Mouse (Mus musculus) embryonic stem cell, embryonic (primary cell): ENCODE measurements around the gene Slc13a2.

Experiments
- CTCF ChIA-PET, 4 experiments: fragments of 300-600 bp in 2 of 4; fragments of 350-600 bp in 2 of 4; sonication (Branson Sonifier 250); formaldehyde crosslinking; loops; one replicate each; lab custom pipeline; 2022; ENCODE audit warnings: inconsistent platforms in 2 of 4; lab: Charles Lee
- POLR2A ChIA-PET, 4 experiments: fragments of 300-600 bp in 2 of 4; fragments of 350-600 bp in 2 of 4; sonication (Branson Sonifier 250); formaldehyde crosslinking; loops; one replicate each; lab custom pipeline; 2022; ENCODE audit warnings: antibody characterized with exemption in 4 of 4, inconsistent platforms in 1 of 4; lab: Charles Lee

Slc13a2 gene

DNA sequence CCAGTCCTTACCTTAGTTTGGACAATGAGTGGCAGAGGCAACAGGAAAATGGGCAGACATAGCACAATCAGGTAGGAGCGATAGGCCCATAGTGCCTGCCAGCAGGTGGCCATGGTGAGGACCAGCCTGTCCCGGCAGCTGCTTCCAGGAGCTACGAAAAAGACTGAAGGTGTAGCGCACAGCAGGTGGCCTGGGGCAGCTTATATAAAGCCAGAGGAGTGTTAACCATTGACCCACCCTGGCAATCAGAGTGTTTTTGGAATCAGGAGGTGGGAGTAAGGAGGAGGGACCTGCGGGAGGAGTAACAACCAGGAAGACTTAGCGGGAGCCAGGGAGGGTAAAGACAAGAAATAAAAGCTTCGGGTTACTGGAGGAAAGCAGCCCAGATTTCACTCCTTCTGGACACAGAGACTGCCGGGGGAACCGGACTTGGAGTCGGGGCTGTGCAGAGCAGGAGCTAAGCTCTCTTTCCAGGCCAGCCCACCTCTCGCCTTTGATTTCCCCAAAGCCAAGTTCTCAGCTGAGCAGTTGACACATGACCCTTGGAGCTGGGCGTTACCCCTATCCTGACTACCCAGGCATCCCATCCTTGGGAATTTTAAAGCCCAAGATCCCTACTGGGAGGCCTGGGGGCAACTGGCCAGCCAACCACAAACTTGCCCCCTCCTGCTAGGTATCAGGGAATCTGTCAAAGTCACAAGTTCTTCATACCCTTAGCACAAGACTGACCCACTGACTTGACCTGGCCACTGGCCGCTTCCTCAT lies at the start of gene Slc13a2:
TSS of gene Slc13a2 (minus strand) at position 163 of the 765 bp plus-strand sequence.
- POLR2A ChIA-PET, result interaction anchor here (0.6 to 3.7 kb wide), 43 partner anchors 8 to 283 kb away, joined by 3 to 32 read pairs (median 5); partner anchors contain the start of genes Poldip2 (in 2 of the 4), Tmem199 (in 2 of the 4) and Sarm1 (in 1 of the 4)

DNA sequence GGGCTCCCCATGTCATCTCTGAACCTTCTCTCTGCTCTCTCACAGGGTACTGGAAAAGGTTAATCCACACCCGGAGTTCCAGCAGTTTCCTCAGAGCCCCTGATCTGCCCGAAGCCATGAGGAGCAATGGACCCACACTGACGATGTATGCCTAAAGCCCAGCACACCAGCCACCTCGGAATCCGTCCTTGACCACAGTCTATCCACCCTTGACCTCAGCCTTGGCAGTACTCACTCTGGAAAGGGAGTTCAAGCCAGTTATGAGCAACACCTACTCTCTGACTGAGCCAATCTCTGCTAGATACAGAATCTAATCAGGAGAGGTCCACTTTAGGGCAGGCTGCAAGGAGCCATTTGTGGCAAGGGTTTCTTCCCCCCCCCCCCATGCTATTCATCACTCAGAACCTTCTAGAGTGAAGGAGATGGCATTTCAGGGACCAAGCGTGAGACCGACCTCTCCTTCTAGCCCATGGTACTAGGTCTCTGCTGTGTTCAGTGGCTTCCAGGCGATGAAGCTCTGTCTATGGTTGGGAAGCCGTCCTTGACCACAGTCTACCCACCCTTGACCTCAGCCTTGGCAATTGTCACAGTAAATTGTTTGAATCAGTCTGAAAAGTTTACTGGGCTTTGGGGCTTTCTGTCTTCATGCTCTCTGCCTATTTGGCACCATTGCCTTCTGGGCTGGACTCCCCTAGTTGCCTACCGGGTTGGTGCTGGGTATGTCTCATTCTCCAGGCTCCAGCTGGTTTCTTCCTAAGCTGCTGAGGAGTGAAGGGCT lies 49.5 kb upstream of the Slc13a2 start:
- ChIA-PET CTCF (interaction anchor here in 3 of 4 experiments (0.6 to 2.3 kb wide), 6 partner anchors 16 to 446 kb away, joined by 3 to 9 read pairs (median 4); no protein-coding TSS in a partner anchor), POLR2A (interaction anchor here in 3 of 4 experiments (0.6 to 1.4 kb wide), 8 partner anchors 11 to 1422 kb away, joined by 3 to 8 read pairs (median 4); no protein-coding TSS in a partner anchor)

More for the DNA sequence above, at the start of gene Slc13a2:
- CTCF ChIA-PET, result interaction anchor here (0.5 to 3.4 kb wide), 28 partner anchors 8 to 75 kb away, joined by 3 to 30 read pairs (median 6); partner anchors contain the start of gene Sarm1 (in 1 of the 4)

DNA sequence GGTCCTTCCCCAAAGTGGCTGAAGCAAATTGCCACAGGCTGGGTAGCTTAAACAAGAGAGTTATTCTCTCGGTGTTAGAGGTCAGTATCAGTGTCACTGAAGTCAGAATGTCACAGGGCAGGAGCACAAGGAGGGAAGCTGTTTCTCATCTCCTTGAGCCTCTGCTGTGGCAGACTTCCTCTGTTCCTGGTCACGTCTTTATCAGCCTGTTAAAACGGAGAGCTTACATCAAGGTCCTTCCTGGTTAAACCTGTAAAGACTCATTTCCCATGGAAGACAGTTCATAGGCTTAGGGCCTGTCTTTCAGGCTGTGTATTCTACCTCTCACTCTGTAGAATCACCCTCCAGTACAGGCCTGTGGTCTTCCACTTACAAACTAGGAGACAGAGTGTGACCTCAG lies 45.9 kb upstream of the Slc13a2 start:
- ChIA-PET CTCF (interaction anchor here in 3 of 4 experiments (0.7 to 2.6 kb wide), 6 partner anchors 12 to 110 kb away, joined by 3 to 11 read pairs (median 3); no protein-coding TSS in a partner anchor), POLR2A (interaction anchor here in 2 of 4 experiments (1.0 to 3.2 kb wide), 10 partner anchors 9 to 47 kb away, joined by 3 to 37 read pairs (median 3); partner anchors contain the start of genes Poldip2 (in 1 of the 2) and Tmem199 (in 1 of the 2))

DNA sequence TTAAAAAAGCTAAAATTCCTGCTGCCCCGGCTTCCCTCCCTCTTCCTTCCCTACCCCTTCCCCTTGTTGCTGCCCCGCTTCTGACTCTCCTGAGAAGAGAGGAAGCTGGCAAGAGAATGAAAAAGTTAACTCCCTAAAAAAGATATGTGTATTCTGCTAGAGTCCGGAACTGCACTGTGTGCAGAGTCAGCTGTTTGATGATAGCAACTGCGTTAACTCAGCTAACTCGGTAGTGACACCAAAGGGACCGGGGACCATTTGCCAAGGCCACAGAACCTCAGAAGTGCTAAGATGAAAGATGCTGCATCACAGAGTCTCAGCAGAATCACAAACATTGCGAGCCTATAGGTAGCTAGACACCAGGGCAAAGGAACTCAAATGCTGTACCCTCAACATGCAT lies 45.5 kb upstream of the Slc13a2 start:
- ChIA-PET CTCF (interaction anchor here (0.6 to 5.8 kb wide), 9 partner anchors 12 to 109 kb away, joined by 3 to 41 read pairs (median 3); no protein-coding TSS in a partner anchor), POLR2A (interaction anchor here in 2 of 4 experiments (1.0 to 3.2 kb wide), 10 partner anchors 9 to 68 kb away, joined by 3 to 37 read pairs (median 4); partner anchors contain the start of genes Ift20 (in 1 of the 2), Poldip2 (in 1 of the 2), Sarm1 (in 1 of the 2) and Slc13a2 (in 1 of the 2))

- POLR2A ChIA-PET, result interaction anchor here in 3 of 4 experiments (0.5 to 3.3 kb wide), 40 partner anchors 8 to 999 kb away, joined by 3 to 37 read pairs (median 4); partner anchors contain the start of genes Poldip2 (in 2 of the 3), Sarm1 (in 2 of the 3), Tmem199 (in 2 of the 3) and Ift20 (in 1 of the 3)
- CTCF ChIA-PET, result interaction anchor here (0.6 to 5.8 kb wide), 22 partner anchors 9 to 111 kb away, joined by 3 to 41 read pairs (median 4); no protein-coding TSS in a partner anchor
Measured at GRCm38 (mm10) chr11:78466242-78466912, 44.4 kb upstream of the Slc13a2 start.

- ChIA-PET CTCF (interaction anchor here (0.6 to 5.8 kb wide), 21 partner anchors 8 to 111 kb away, joined by 3 to 41 read pairs (median 4); no protein-coding TSS in a partner anchor), POLR2A (interaction anchor here in 3 of 4 experiments (0.5 to 3.3 kb wide), 47 partner anchors 8 to 998 kb away, joined by 3 to 37 read pairs (median 4); partner anchors contain the start of genes Poldip2 (in 2 of the 3), Sarm1 (in 2 of the 3), Tmem199 (in 2 of the 3) and Ift20 (in 1 of the 3))
Measured at GRCm38 (mm10) chr11:78465568-78466180, 43.7 kb upstream of the Slc13a2 start, which contains the start of gene Slc46a1. Gene Slc46a1, plus strand, starts transcription at chr11:78465697.

GRCm38 (mm10) chr11:78465116-78465515 lies 43.1 kb upstream of the Slc13a2 start:
- ChIA-PET CTCF (interaction anchor here (0.8 to 5.8 kb wide), 18 partner anchors 7 to 107 kb away, joined by 3 to 41 read pairs (median 4); no protein-coding TSS in a partner anchor), POLR2A (interaction anchor here in 3 of 4 experiments (0.6 to 3.3 kb wide), 35 partner anchors 8 to 282 kb away, joined by 3 to 37 read pairs (median 4); partner anchors contain the start of genes Poldip2 (in 2 of the 3), Sarm1 (in 2 of the 3), Tmem199 (in 2 of the 3) and Ift20 (in 1 of the 3))

- ChIA-PET POLR2A (interaction anchor here (0.5 to 3.3 kb wide), 13 partner anchors 8 to 1197 kb away, joined by 3 to 18 read pairs (median 4); partner anchors contain the start of genes Ift20 (in 1 of the 4), Pigs (in 1 of the 4), Poldip2 (in 1 of the 4) and Tmem199 (in 1 of the 4)), CTCF (interaction anchor here in 3 of 4 experiments (0.6 to 5.8 kb wide), 9 partner anchors 8 to 111 kb away, joined by 3 to 41 read pairs (median 5); no protein-coding TSS in a partner anchor)
Measured at GRCm38 (mm10) chr11:78463286-78464036, 41.4 kb upstream of the Slc13a2 start.

DNA sequence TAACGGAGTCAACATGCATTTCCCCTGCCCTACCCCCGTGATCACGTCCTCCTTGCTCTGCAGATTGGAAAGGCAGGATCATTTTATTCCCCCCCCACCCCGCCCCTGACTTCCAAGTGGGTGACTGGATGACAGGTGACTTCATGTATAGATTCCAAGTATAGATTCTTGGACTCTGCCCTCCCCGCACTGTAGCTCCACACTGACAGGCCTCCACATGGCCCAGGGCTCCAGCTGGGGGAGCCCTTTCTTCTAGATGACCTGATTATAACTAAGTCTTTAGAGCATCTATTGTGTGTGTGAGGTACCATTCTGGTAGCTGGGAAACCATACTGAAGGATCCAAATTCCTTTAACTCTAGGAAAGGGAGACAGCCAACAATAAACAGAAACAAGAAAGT lies 40.7 kb upstream of the Slc13a2 start:
- CTCF ChIA-PET, result interaction anchor here (0.6 to 5.8 kb wide), 7 partner anchors 9 to 104 kb away, joined by 3 to 41 read pairs (median 3); partner anchors contain the start of genes Poldip2 (in 1 of the 4) and Tmem199 (in 1 of the 4)
- POLR2A ChIA-PET, result interaction anchor here in 3 of 4 experiments (0.5 to 1.6 kb wide), 6 partner anchors 12 to 1320 kb away, joined by 3 to 4 read pairs (median 3); partner anchors contain the start of gene Pigs (in 1 of the 3)

- POLR2A ChIA-PET, result interaction anchor here in 2 of 4 experiments (0.5 to 1.6 kb wide), 5 partner anchors 13 to 134 kb away, joined by 3 to 4 read pairs (median 4); partner anchors contain the start of gene Pigs (in 1 of the 2)
Measured at GRCm38 (mm10) chr11:78461894-78462293, 39.9 kb upstream of the Slc13a2 start.

DNA sequence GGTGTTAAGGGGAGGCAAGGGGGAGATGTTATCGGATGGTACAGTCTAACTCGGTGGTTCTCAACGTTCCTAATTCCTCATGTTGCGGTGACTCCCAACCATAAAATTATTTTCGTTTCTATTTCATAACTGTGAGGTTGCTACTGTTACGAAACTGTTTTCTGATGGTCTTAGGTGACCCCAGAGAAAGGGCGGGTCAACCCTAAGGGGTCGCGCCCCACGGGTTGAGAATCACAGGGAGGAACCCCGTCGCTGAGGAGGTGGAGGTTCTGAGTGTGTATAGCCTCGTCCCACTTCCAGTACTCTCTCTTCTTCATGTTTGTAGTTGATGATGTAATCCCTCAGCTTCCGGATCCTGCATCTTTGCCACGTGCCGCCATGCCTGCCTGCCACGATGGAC lies 36.7 kb upstream of the Slc13a2 start:
- ChIA-PET POLR2A (interaction anchor here in 2 of 4 experiments (0.5 to 1.4 kb wide), 3 partner anchors 9 to 288 kb away, joined by 3 read pairs; no protein-coding TSS in a partner anchor), CTCF (interaction anchor here in 3 of 4 experiments (0.7 to 1.9 kb wide), 3 partner anchors 50 to 100 kb away, joined by 3 to 5 read pairs (median 5); no protein-coding TSS in a partner anchor)

More at GRCm38 (mm10) chr11:78461894-78462293, 39.9 kb upstream of the Slc13a2 start:
- CTCF ChIA-PET, result interaction anchor here in 3 of 4 experiments (0.7 to 5.8 kb wide), 5 partner anchors 8 to 103 kb away, joined by 3 to 41 read pairs (median 3); no protein-coding TSS in a partner anchor

GRCm38 (mm10) chr11:78455308-78455707 lies 33.3 kb upstream of the Slc13a2 start:
- ChIA-PET POLR2A (interaction anchor here (0.6 to 3.8 kb wide), 35 partner anchors 8 to 874 kb away, joined by 3 to 37 read pairs (median 5); partner anchors contain the start of genes Slc46a1 (in 3 of the 4), Poldip2 (in 2 of the 4), Sarm1 (in 2 of the 4) and Slc13a2 (in 2 of the 4)), CTCF (interaction anchor here (0.5 to 4.4 kb wide), 70 partner anchors 9 to 887 kb away, joined by 3 to 78 read pairs (median 5); partner anchors contain the start of genes Slc46a1 (in 4 of the 4), Sarm1 (in 3 of the 4), Poldip2 (in 2 of the 4) and Tmem199 (in 2 of the 4))

DNA sequence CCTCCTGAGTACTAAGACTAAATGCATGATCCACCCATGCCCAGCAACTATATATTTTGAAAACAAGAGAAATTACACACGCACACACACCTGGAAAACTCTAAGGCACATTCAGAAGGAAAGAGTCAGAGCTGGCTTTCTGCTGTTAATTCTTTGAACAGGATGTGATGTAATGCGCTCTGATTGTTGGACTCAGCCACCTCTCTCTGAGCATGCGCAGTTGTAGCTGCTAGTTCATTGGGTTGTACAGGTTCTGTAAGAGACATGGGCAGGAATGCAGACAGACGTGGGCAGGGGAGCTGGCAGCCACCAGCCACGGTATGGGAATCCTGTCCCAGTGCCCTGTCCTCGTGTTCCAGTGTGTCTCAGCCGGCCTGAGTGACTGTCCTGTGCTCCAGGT lies 32.3 kb upstream of the Slc13a2 start:
- POLR2A ChIA-PET, result interaction anchor here in 3 of 4 experiments (0.6 to 3.8 kb wide), 41 partner anchors 9 to 421 kb away, joined by 3 to 37 read pairs (median 4); partner anchors contain the start of genes Sarm1 (in 3 of the 3), Poldip2 (in 2 of the 3), Slc46a1 (in 2 of the 3) and Tmem199 (in 2 of the 3)
- CTCF ChIA-PET, result interaction anchor here (0.6 to 4.4 kb wide), 85 partner anchors 9 to 733 kb away, joined by 3 to 78 read pairs (median 6); partner anchors contain the start of genes Slc46a1 (in 4 of the 4), Pigs (in 2 of the 4), Flot2 (in 1 of the 4) and Foxn1 (in 1 of the 4)
